Mouse (Mus musculus) embryonic fibroblast, embryonic 13.5 days (primary cell): Measurements from ENCODE around the gene Atat1. TPM values are rescaled to one million over a fixed set of nuclear protein-coding genes. Genes with fewer than 3 reads are reported as not detected.

ENCODE experiments used
- H3K27ac ChIP-seq: 2 replicates; pipeline ENCODE4 v1.5.1; 2012; ENCODE audit warnings: low read length, control low read depth, inconsistent platforms; ENCODE audit not compliant: insufficient read depth
- H3K4me1 ChIP-seq: 2 replicates; pipeline ENCODE4 v1.6.1; 2011; ENCODE audit warnings: low read length; ENCODE audit not compliant: control insufficient read depth, insufficient read depth
- H3K4me3 ChIP-seq: 2 replicates; pipeline ENCODE4 v1.5.1; 2011; ENCODE audit warnings: mild to moderate bottlenecking, control low read depth, low read length; ENCODE audit not compliant: insufficient read depth
- CTCF ChIP-seq: IDR thresholded peaks from 2 replicates; pipeline ENCODE4 v1.5.1; 2011; ENCODE audit warnings: mild to moderate bottlenecking, control low read depth, low read length, moderate library complexity, borderline replicate concordance; ENCODE audit not compliant: insufficient read depth
- POLR2A ChIP-seq: IDR thresholded peaks from 2 replicates; pipeline ENCODE4 v1.6.1; 2011; ENCODE audit warnings: low read depth, mild to moderate bottlenecking, control low read depth, low read length, moderate library complexity
- polyA plus RNA-seq: library from polyadenylated mRNA; stranded (reverse); fragments of >200 nt; gene quantifications from 2 replicates; pipeline ENCODE4 v1.2.4, GENCODE M21; 2011; ENCODE audit warnings: low read depth; ENCODE audit not compliant: missing spikeins, insufficient read length

The Atat1 gene
- polyA plus RNA-seq, 1 experiment: 34.7 TPM

- H3K4me3 ChIP-seq: no peak overlapping the region
- H3K27ac ChIP-seq: no peak overlapping the region
- no peaks in the 10 kb centered on the region for H3K4me1 ChIP-seq
- TF ChIP-seq POLR2A (no peak), CTCF (no peak)
Measured at GRCm38 (mm10) chr17:35929534-35929933, 19.7 kb upstream of the Atat1 start.

GRCm38 (mm10) chr17:35927471-35927870 is 17.6 kb upstream of the Atat1 start:
- Histone ChIP-seq H3K4me1 (no peaks in the 10 kb centered on the region), H3K4me3 (no peak overlapping the region), H3K27ac (no peak overlapping the region)
- TF ChIP-seq POLR2A (no peak), CTCF (no peak)

- no peak overlapping the region for H3K27ac ChIP-seq
- H3K4me1 ChIP-seq: peaks cover 5% of the 10 kb centered on the region
- TF ChIP-seq POLR2A: peak; percentile 48
- TF ChIP-seq CTCF: no peak
- H3K4me3 ChIP-seq: no peak overlapping the region
Measured at GRCm38 (mm10) chr17:35923281-35923680, 13.4 kb upstream of the Atat1 start.

GRCm38 (mm10) chr17:35922566-35922965 is 12.7 kb upstream of the Atat1 start:
- peaks cover 5% of the 10 kb centered on the region for H3K4me1 ChIP-seq
- H3K4me3 ChIP-seq: no peak overlapping the region
- TF ChIP-seq POLR2A (peak; percentile 31; the same call in 1 of the 2 replicates), CTCF (no peak)
- no peak overlapping the region for H3K27ac ChIP-seq

GRCm38 (mm10) chr17:35921710-35922109 is 11.8 kb upstream of the Atat1 start:
- no peak overlapping the region for H3K27ac ChIP-seq
- TF ChIP-seq POLR2A (peak; percentile 58; the same call in 1 of the 2 replicates), CTCF (no peak)
- H3K4me3 ChIP-seq: no peak overlapping the region
- peaks cover 5% of the 10 kb centered on the region for H3K4me1 ChIP-seq

- TF ChIP-seq POLR2A: peak; percentile 54
- TF ChIP-seq CTCF: no peak
- Histone ChIP-seq H3K4me3 (no peak overlapping the region), H3K27ac (no peak overlapping the region), H3K4me1 (peaks cover 5% of the 10 kb centered on the region)
Measured at GRCm38 (mm10) chr17:35920862-35921562, 11.1 kb upstream of the Atat1 start.

- H3K27ac ChIP-seq: no peak overlapping the region
- peaks cover 5% of the 10 kb centered on the region for H3K4me1 ChIP-seq
- TF ChIP-seq CTCF (no peak), POLR2A (peak; percentile 7)
- H3K4me3 ChIP-seq: no peak overlapping the region
Measured at GRCm38 (mm10) chr17:35920384-35920783, 10.5 kb upstream of the Atat1 start.

GRCm38 (mm10) chr17:35919864-35920301 is 10.0 kb upstream of the Atat1 start:
- TF ChIP-seq POLR2A (peak; percentile 5), CTCF (no peak)
- peaks cover 5% of the 10 kb centered on the region for H3K4me1 ChIP-seq
- H3K27ac ChIP-seq: no peak overlapping the region; the same call in 1 of the 2 replicates
- H3K4me3 ChIP-seq: no peak overlapping the region

- Histone ChIP-seq H3K4me3 (peak overlapping the region; percentile 47), H3K27ac (peak overlapping the region; percentile 93), H3K4me1 (peaks cover 5% of the 10 kb centered on the region)
- TF ChIP-seq POLR2A (peak; percentile 82), CTCF (no peak)
Measured at GRCm38 (mm10) chr17:35919060-35919715, 9.3 kb upstream of the Atat1 start.
